Mouse (Mus musculus): ENCODE measurements around the gene Hydin.

DNA sequence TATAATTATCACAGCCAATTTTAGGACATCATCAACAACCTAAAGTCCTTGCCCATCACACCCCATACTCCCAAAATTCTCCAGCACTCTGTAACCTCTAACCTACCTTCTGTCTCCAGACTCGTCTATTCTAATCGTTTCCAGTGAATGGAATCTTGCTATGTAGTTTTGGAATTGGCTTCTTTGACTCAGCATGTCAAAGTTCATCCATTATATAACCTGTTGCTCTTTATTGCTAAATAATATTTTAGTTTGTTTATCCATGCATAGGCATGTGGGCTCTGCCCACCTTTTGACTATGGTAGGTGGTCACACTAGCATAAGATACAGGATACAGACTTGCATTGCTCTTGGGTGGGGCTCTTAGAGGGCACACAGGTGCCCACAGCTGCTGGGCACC lies 378.1 kb downstream of the Hydin start:
- TF ChIP-seq POLR2A (IDR thresholded peaks at IDR 0.05; ENCODE audit: insufficient read depth, low read depth, low read length) (no peak), CTCF (IDR thresholded peaks at IDR 0.05; ENCODE audit: insufficient read depth, low read depth, low read length) (no peak)

Data from olfactory bulb, adult 2 months (tissue).